Mouse (Mus musculus) cerebellum, adult 9-11 months (tissue): ENCODE measurements around the gene Grin3b.

Experiments used
- DNase-seq: peaks from one replicate; pipeline ENCODE4 v3.0.0; 2022

The Grin3b gene

DNA sequence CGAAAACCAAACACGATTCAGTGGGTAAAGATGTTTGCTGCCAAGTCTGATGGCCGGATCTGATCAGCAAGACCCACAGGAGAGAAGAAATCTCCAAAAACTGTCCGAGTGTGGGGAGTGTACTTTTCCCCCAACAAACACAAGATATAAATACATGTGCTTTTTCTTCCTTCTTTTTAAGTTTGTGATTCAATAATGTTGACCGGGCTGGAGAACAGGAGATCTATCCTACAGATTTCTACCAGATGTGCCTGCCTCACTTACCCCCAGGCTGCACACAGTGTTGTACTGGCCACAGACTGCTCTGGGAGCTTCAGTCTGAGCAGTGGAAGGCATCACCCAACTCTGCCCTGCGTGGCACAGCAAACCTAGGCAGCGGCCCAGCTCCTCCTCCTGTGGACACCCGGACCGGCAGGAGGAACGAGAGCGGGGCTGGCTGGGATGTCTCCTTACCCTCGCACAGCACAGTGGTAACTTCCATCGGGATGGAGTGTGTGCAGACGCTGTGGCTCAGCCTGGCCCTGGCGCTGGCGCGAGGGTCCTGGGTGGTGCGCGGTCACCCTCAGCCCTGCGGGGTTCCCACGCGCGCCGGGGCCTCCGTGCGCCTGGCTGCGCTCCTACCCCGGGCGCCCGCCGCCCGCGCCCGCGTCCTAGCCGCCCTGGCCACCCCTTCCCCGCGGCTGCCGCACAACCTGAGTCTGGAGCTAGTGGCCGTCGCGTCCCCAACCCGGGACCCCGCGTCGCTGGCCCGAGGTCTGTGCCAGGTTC is at the start of gene Grin3b:
Gene Grin3b, plus strand, starts transcription at position 301 of the 768 bp plus-strand sequence.
- DNase-seq: no peak

DNA sequence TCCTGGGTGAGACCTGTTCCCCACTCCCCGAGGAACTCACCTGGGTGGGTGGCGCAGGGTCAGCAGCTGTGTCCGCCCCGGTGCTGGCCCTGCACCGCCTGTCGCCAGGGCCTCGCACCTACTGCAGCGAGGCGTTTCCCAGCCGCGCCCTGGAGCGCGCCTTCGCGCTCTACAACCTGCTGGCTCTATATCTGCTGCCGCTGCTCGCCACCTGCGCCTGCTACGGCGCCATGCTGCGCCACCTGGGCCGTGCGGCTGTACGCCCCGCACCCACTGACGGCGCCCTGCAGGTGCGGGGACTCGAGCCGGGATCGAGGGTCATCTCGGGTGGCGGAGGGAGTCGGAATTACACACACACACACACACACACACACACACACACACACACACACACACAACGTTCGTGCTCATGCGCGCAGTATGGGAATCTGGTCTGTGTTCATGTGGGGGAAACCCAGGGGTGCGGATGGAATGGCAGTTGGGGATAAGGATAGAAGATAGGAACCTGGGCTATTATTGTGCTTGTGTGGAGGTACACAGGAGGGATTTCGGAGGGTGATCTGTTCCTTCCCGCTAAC is 49.5 kb upstream of the Grin3b start, which contains the start of gene R3hdm4:
Gene R3hdm4, minus strand, starts transcription at position 251 of the 578 bp plus-strand sequence.
- DNase-seq: peak; percentile 58

DNA sequence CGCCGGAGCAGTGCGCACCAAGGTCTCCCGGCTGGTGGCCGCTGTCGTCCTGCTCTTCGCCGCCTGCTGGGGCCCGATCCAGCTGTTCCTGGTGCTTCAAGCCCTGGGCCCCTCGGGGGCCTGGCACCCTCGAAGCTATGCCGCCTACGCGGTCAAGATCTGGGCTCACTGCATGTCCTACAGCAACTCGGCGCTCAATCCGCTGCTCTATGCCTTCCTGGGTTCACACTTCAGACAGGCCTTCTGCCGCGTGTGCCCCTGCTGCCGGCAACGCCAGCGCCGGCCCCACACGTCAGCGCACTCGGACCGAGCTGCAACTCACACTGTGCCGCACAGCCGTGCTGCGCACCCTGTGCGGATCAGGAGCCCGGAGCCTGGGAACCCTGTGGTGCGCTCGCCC is 48.9 kb upstream of the Grin3b start:
- peak; percentile 65 for DNase-seq

DNA sequence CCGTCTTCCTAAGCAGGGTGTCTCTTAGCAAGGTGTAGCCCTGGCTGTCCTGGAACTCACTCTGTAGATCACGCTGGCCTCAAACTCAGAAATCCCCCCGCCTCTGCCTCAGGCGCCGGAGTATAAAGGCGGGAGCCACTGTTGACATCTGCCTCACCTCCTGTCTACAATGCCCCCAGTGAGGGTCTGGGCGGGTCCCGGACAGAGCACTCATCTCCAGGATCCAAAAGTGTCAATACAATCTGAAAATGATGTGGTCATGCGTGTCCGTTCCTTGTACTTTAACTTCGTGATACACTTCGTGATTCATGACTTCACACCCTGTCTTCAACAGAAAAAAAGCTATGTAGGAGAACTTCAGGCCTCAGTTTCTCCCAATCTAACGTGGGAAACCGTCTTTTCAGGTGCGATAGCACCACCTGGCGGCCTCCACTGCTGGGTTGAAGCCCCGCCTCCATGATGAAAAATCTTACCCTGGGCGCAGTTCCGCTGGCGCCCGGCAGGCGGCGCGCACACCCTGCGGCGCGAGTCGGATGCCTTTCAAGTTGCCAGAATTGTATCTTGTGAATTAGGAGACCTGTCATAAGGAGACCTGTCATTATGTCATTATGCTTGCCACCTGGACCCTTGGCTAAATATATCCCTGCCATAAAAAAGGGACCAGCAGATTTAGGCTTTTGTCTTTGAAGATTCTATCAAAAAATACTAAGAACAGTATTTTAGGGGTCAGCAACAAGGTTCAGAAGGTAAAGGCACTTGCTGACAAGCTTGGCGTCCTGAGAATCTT is 45.3 kb upstream of the Grin3b start:
- peak; percentile 92 for DNase-seq

DNA sequence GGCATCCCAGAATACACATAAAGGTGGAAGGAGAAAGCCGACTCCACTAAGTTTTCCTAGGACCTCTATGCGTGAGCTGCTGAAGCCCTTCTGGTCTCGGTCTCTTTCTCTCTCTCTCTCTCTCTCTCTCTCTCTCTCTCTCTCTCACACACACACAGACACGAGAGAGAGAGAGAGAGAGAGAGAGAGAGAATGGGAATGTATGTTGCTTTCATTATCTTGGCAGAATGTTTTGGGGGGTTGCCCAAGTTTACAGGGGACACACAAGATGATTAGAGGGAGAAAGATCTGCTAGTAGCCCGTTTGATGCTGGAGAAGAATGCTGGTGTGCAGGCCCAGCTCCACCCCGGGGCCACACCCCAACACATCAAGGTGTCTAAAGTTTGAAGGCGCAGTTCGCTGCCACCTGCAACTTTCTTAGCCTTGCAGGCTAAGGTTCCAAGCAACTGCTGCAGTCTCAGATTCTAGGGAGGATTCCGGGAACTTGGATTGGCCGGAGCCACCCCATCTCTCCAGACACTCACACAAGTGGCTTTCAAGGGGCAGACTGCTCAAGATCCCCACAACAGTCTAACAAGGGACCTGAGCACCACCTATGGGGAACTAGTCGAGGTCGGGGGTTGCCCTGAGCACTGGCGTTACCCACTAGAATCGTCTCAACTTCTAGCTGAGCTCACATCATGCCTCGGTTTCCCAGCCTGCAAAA is 44.6 kb upstream of the Grin3b start:
- peak; percentile 65 for DNase-seq

DNA sequence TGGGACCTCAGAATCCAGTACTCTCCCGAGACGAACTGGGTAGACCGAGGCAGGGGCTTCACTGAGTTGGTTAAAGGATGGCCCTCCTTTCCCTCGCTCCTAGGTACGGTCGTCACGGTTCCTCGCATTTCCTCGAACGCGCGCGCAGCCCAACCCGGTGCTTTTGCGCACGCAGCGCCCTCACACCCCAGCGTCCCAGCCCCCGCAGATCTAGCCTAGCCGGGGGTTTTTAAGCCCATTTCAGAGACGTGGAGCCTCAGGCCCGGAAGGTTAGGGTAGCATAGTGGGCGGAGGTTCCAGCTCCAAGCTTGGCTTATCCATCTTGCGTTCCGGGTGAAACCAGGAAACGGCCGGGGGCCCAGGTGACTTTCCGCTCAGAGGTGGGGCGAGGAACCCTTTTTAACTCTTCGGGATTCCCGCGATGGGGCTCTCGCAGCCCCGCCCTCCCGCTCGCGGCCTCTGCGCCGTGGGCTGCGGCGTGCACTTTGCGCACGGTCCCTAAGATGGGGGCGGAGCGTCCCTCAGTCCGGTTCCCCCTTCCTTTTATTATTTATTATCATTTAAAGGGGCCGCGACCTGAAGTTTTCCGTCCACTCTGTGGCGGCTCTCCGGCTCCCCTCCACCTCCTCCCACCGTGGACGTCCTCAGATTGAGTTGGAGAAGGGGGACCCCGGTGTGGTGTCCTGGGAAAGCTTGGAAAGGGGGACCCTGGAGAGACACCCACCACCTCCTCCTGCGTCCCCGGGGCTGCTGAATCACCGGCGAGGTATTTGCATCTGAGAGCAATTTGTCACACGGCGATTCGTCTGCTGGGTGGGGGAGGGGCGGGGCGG is 43.8 kb upstream of the Grin3b start, which contains the start of gene Arid3a:
Gene Arid3a, plus strand, starts transcription at position 553 of the 833 bp plus-strand sequence.
- DNase-seq: peak; percentile 89

DNA sequence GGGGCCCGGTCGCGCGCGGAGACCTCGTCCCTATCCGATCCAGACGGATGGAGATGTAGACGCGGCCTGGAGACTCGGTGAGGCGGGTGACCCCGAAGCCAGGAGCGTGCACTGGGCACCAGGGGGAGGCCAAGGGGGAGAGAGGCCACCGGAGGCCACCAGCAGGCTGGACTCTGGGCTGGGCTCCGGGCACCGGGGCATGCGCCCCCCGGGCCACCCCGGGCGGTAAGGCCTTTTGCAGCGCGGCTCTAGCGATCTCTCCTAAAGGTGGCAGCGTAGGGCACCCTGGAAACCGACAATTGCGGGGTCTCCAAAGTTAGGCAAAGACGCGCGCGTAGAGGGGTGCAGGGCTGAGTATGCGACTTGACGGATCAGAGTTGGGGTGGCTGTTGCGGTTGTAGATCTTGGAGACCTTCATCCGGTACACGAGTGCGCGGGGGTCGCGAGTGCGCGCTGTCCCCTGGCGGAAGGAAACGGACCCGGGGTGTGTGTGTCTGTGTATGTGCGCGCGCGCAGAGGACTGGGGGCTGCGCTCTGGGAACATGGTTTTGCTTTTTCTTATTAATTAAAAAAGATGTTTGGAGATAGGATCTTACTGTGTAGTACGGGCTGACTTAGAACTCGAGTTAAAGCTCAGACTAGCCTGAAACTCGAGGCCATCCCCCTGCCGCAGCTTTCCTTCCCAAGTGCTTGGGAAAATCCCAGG is 43.0 kb upstream of the Grin3b start:
- peak; percentile 73 for DNase-seq

DNA sequence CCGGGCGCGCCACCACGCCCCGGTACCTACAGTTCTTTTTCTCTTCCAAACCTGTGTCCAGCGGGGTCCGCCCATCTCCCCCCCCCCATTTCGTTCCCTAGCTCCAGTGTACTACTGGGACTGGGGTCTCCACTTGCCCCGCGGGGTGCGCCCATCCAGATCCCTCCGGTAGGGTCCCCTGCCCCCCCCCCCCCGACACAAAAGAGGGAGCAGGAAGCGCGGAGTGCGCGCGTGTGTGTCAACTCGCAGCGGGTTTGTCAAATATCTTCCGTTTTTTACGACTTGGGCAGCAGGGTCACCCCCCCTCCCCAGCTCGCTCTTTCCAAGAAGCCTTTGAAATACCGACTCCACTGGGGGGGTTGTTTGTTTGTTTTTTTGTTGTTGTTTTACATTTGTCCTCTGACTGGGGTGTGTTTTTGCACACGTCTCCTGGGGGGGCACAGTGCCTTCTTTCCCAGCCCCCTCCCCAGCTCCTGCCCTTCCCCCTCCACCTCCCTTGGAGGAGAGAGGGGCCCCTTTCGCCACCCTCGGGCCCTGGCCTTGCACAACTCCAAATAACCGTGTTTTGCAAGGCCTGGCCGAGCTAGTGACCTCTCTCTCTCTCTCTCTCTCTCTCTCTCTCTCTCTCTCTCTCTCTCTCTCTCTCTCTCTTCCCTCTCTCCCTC is 42.4 kb upstream of the Grin3b start:
- DNase-seq: peak; percentile 58

DNA sequence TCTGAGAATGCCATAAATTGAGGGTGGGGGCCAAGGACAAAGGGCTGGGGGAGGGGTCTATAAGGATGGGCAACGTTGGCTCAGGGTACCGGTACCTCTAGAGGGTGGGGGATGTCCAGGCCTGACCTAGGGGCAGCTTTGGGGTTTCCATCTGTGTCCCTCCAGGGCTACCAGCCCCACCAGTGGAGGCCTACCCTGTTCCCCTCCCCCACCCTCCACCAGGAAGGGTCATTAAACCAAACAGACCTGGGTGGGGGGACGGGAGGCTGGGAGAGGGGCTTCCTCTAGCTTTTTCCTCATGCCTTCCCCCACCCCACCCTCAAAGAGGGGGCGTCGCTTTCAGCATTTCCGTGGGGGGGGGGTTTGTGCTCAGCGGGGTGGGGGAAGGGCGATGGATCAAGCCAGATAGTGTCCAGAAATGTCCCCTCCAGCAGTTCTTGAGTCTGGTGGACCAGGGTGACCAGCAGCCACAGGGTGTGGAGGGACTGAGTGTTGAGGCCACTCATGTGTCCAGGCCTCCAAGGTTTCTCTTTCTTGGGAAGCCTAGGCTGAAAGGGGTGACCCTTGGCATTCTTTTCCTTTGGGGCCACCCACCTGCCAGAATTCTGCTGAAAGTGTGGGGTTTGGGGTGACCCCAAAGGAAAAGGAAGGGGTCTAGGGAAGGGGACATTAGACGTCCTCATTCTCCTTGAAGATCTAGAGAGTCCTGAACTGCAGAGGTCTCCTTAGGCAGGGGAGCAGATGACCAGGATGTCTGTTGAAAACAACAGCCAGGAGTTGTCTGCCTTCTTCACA is 41.4 kb upstream of the Grin3b start:
- peak; percentile 61 for DNase-seq

DNA sequence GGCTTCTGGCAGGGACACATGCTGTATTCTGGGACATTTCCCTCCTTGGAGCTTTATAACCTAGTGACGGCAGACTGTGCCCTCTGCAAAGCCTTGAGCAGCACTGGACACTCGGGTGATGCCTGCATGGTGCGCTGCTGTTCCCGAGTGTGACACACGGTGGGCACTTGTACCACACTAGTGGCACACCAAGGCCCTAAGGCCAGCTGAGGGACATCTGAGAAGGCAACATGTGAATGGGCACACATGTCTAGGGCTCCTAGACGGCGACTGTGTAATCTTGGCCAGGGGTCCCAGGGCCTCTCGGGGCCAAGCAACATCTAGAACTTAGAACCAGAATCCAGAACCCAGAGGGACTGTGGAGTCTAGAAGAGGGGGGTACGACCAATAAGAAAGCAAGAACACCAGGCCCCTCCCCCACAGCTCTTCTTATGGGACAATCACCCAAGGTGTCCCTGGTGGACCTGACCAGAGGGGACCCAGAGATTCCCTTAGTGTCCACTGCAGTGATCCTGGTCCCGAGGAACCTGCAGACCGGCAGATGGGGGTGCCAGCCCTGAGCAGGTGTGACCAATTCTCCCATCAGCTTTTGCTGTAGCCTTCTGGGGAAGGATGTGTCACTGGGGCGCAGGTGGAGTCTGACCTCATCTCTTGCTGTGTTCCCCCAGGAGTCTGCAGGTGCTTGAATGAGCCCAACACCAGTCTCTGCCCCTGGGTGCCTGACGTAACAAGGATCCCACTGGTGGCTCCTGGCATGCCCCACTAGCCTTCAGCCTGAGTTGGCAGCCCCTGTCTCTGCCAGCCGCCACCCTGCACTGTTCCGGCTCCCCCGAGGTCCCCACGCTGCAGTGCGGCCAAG is 40.3 kb upstream of the Grin3b start:
- DNase-seq: peak; percentile 56

DNA sequence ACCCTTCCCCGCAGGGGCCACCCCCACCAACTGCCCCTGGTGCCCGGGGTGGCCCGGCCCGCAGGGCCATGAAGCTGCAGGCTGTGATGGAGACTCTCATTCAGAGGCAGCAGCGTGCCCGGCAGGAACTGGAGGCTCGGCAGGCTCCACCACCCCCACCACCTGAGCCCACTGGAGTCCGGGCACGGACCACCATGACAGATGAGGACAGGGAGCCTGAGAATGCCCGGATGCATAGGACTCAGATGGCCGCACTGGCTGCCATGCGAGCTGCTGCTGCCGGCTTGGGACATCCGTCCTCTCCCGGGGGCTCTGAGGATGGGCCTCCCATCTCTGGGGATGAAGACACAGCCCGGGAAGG is 39.7 kb upstream of the Grin3b start:
- DNase-seq: no peak

DNA sequence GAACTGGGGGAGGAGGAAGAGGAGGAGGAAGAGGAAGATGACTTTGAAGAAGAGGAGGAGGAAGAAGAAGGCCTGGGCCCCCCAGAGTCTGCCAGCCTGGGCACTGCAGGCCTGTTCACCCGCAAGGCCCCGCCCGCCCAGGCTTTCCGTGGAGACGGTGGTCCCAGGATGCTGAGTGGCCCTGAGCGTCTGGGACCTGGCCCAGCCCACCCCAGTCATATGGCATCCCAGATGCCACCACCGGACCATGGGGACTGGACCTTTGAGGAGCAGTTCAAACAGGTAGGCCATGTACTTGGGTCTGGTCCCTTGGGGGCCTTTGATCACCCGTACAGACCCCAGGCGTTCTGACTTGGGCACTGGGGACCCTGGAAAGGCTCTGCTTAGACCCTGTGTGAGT is 38.7 kb upstream of the Grin3b start:
- DNase-seq: peak; percentile 51

DNA sequence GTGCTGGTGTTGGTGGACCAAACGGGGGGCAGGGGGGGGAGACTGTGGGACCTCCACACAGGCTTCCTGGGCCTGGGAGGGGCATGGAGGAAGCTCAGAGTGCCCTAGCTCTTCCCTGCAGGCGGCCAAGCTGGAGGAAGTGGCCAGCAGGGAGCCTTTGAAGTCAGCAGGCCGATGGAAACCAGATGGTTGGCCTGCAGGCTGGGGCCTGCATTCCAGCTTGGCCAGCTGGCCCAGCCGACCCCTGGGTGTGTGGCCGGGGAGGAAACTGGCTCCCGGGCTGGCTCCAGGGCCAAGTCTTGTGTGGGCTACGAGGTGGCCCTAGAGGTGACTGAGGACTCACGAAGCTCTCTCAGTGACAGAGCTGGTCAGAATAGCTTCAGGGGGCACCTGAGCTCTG is 37.8 kb upstream of the Grin3b start:
- DNase-seq: peak; percentile 79

DNA sequence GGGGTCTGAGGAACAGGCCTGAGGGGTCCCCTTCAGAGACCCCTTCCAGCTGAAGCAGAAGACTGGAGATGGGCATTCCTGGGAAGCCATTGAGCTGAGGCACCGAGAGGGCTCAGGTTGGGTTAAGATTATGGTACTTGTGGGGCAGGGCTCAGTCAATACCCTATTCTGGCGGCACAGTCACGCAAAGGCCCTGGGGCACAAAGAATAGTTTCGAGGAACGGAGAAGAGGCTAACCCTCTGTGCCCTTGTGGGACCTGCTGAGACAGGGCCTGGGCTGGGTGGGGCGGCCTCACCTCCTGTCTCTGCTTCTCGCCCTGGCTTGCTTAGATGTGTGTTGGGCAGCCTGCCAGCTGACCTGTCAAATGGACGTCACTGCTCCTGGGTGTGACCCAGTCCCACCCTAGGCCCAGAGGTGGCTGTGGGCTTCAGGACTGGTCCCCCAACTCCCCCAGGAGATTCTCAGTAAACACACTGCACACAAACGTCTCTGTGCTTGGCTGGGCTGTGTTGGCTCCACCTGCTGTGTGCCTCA is 37.3 kb upstream of the Grin3b start:
- peak; percentile 62 for DNase-seq

DNA sequence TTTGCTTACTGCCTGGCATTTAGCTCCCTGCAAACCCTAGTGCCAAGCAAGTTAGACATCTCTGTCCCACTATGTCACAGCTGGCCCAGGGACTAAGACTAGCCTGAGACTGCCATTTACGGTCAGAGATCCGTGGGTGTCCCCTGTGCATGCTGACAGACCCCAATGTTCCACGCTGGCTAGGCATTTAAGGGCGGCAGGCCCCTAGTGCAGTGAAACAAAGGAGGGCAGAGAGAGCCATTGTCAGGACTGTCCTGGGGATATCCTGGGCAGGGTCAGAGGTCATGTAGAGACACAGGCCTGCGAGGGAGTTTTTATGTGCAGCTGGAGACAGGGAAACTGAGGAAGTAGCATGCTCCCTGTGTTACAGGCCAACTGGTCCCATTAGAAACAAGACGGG is 36.7 kb upstream of the Grin3b start:
- DNase-seq: peak; percentile 45

DNA sequence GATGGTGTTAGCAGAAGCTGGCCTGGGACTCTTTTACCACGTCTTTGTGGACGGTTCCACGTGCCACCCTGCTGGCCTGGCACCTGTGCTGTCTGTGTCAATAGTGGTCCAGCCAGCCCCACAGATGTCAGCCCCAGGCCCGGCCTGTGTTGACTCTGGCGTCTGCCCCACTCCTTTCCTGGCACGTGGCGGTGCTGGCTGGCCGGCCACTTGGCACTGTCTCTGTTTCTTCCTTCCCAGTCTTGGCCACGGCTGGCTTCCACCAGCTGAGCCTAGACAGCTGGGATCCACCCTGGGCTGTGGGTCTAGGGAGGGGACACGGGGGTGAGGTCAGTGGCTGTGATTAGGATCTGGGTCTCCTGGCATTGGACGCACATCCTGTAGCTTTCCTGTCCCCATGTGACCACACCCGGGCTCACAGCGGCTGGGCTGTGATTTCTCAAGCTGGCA is 36.2 kb upstream of the Grin3b start:
- DNase-seq: peak; percentile 79

DNA sequence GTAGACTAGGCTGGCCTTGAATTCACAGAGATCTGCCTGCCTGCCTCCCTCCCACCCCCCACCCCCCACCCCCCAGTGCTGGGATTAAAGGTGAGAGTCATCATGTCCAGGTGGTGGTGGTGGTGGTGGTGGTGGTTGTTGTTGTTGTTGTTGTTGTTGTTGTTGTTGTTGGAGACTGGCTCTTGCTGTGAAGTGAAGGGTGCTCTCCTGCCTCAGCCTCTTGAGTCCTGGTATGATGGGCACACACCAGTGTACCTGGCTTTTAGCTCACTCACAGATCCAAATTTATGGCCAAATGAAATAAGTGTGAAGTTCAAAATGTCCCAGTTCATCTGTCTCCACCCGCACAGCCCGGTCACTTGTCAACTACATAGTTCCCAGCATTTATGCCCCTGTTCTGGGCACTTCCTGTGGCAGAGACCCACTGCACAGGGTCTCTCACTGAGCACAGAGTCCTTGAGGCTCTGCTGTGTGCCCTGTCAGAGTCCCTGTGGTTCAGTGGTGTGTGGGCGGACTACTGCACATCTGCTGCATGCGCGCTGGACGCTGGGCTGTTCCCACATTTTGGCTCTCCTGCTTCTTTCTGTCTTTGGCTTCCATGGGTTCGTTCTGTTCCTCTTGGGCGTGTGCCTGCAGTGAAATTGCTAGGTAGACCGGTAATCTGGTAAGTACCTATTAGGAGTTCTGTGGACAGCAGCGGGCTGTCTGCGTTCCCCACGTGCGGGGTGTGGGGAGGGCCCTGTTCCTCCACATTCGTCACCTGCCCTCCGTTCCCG is 35.5 kb upstream of the Grin3b start:
- DNase-seq: no peak
